Mouse (Mus musculus) liver, adult 2 months (tissue): ENCODE measurements around the gene Lrrc23. TPM values are rescaled to one million over a fixed set of nuclear protein-coding genes. Genes with fewer than 3 reads are reported as not detected.

ENCODE experiments used
- DNase-seq: peaks from one replicate; pipeline ENCODE4 v3.0.0-alpha.2; 2011; ENCODE audit warnings: low read depth, low spot score; ENCODE audit errors: extremely low read depth
- H3K27ac ChIP-seq: fragments of 200-500 bp; replicated peaks from 2 replicates; pipeline ENCODE4 v1.5.1; 2012; ENCODE audit warnings: low read depth, mild to moderate bottlenecking, control low read depth, inconsistent platforms, low read length; ENCODE audit not compliant: insufficient read depth
- H3K27me3 ChIP-seq: fragments of 200-500 bp; 2 replicates; pipeline ENCODE4 v1.6.1; 2012; ENCODE audit warnings: mild to moderate bottlenecking, moderate library complexity, low read length, inconsistent platforms; ENCODE audit not compliant: control insufficient read depth, insufficient read depth
- H3K36me3 ChIP-seq: fragments of 200-500 bp; 2 replicates; pipeline ENCODE4 v1.6.1; 2012; ENCODE audit warnings: low read length, inconsistent platforms; ENCODE audit not compliant: control insufficient read depth, insufficient read depth
- H3K4me1 ChIP-seq: fragments of 200-500 bp; 2 replicates; pipeline ENCODE4 v1.6.1; 2011; ENCODE audit warnings: low read length; ENCODE audit not compliant: control insufficient read depth, insufficient read depth
- H3K4me3 ChIP-seq: fragments of 200-500 bp; 2 replicates; pipeline ENCODE4 v1.5.1; 2011; ENCODE audit warnings: low read depth, mild to moderate bottlenecking, control low read depth, low read length, moderate library complexity; ENCODE audit not compliant: insufficient read depth
- H3K79me2 ChIP-seq: fragments of 200-500 bp; 2 replicates; pipeline ENCODE4 v1.6.1; 2012; ENCODE audit warnings: inconsistent platforms, mild to moderate bottlenecking, low read length, moderate library complexity; ENCODE audit not compliant: control insufficient read depth, insufficient read depth
- H3K9ac ChIP-seq: fragments of 200-500 bp; 2 replicates; pipeline ENCODE4 v1.6.1; 2012; ENCODE audit warnings: low read depth, mild to moderate bottlenecking, control low read depth, inconsistent platforms, low read length
- CTCF ChIP-seq: fragments of 200-500 bp; IDR thresholded peaks from 2 replicates; pipeline ENCODE4 v1.5.1; 2011; ENCODE audit warnings: low read depth, low read length, control low read depth
- POLR2A ChIP-seq: fragments of 200-500 bp; IDR thresholded peaks from 2 replicates; pipeline ENCODE4 v1.6.1; 2011; ENCODE audit warnings: low read length, control low read depth; ENCODE audit not compliant: insufficient read depth; ENCODE audit errors: extremely low read depth
- WGBS: fragments of 180-500 bp; shearing (Covaris S2); methylation state at CpG from one replicate; pipeline ENCODE4 v1.1.7; 2018; 5-methylcytosine and 5-hydroxymethylcytosine counted together
- polyA plus RNA-seq: library from polyadenylated mRNA; depleted of rRNA; stranded (reverse); fragments of >200 nt; gene quantifications from 2 replicates; pipeline ENCODE4 v1.2.3, GENCODE M21; 2012
- total RNA-seq: library from RNA; depleted of rRNA; stranded (reverse); fragments of >200 nt; gene quantifications from 2 replicates; pipeline ENCODE4 v1.2.3, GENCODE M21; 2014

Gene Lrrc23
- total and polyA plus RNA-seq, 2 experiments = not detected

DNA sequence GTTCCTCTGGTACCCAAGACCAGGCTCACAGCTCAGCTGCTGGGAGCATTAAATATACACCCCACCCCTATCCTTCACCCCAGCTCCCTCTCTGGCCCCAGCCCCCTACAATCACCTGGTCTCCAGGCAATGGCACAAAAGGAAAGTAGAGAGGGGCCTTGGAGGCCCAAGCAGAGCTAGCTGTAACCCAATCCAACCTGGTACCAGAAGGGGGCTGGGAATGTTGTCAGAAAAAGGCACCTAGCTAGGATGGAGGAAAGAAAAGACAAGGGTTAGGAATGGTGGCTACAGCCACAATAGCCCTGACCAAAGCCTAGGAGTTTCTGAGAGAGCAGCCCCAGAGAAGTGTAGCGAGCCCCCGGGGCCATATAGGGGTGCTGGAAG, 20.7 kb downstream of the Lrrc23 start:
- no peaks in the 10 kb centered on the region for H3K27me3 ChIP-seq
- H3K36me3 ChIP-seq = no peaks in the 10 kb centered on the region
- DNase-seq = no peak
- H3K79me2 ChIP-seq = peaks cover 23% of the 10 kb centered on the region
- no peak overlapping the region for H3K4me3 ChIP-seq
- H3K9ac ChIP-seq = no peak overlapping the region
- H3K27ac ChIP-seq = peak overlapping the region; percentile 39; the same call in 1 of the 2 replicates
- WGBS = 33% methylated on average over 2 of the region's 2 CpGs
- TF ChIP-seq POLR2A = no peak
- TF ChIP-seq CTCF = no peak
- H3K4me1 ChIP-seq = peaks cover 29% of the 10 kb centered on the region

- Histone ChIP-seq H3K79me2 (peaks cover 27% of the 10 kb centered on the region), H3K27me3 (no peaks in the 10 kb centered on the region), H3K9ac (peak overlapping the region; percentile 22; the same call in 1 of the 2 replicates), H3K4me1 (peaks cover 33% of the 10 kb centered on the region), H3K36me3 (peaks cover 2% of the 10 kb centered on the region; the same call in 1 of the 2 replicates), H3K4me3 (no peak overlapping the region), H3K27ac (peak overlapping the region; percentile 39)
- peak; percentile 82 for DNase-seq
- 42% methylated on average over 5 of the region's 5 CpGs for WGBS
- TF ChIP-seq POLR2A (0 out of 2 replicates have a peak, but pooled peaks have one; percentile 15), CTCF (no peak)
These were observed 21.3 kb downstream of the Lrrc23 start for GRCm38 (mm10) chr6:124757909-124758848.

DNA sequence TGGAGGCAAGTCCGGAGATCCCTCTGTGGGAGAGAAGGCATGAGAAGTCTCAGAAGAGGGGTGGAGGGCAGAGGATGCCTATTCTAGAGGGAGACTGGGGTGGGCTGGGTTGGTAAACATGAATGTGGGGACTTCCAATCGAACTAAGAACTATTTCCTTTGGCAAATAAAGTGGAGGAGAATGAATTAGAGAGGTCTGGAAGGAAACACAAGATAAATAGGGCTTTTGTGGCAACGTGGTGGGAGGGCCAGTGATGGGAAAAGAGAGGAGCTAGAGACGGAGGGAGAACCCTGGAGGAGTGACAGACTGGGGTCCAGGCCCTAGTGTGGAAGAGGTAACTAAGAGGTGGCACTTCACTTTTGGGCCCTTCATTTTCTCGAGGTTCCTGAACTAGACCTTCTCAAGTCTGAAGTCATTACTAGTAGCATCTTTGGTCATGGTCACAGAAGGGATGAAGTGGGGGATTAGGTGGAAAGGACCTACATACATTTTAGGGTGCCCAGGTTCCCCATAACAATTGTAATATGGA, 22.1 kb downstream of the Lrrc23 start:
- H3K27ac ChIP-seq = peak overlapping the region; percentile 46
- DNase-seq = no peak
- no peaks in the 10 kb centered on the region for H3K27me3 ChIP-seq
- H3K4me3 ChIP-seq = peak overlapping the region; percentile 71; the same call in 1 of the 2 replicates
- H3K4me1 ChIP-seq = peaks cover 33% of the 10 kb centered on the region
- WGBS = 37% methylated on average over 5 of the region's 5 CpGs
- TF ChIP-seq CTCF (no peak), POLR2A (no peak)
- peaks cover 29% of the 10 kb centered on the region for H3K79me2 ChIP-seq
- H3K36me3 ChIP-seq = peaks cover 2% of the 10 kb centered on the region; the same call in 1 of the 2 replicates
- peak overlapping the region; percentile 100 for H3K9ac ChIP-seq

- peak overlapping the region; percentile 100 for H3K9ac ChIP-seq
- TF ChIP-seq POLR2A (peak; percentile 53; the same call in 1 of the 2 replicates), CTCF (no peak)
- H3K4me3 ChIP-seq = peak overlapping the region; percentile 71
- peaks cover 35% of the 10 kb centered on the region for H3K79me2 ChIP-seq
- WGBS = 2% methylated on average over 51 of the region's 54 CpGs
- peaks cover 36% of the 10 kb centered on the region for H3K4me1 ChIP-seq
- peaks cover 2% of the 10 kb centered on the region; the same call in 1 of the 2 replicates for H3K36me3 ChIP-seq
- peak overlapping the region; percentile 76 for H3K27ac ChIP-seq
- no peaks in the 10 kb centered on the region for H3K27me3 ChIP-seq
- DNase-seq = peak; percentile 43
These were observed 22.7 kb downstream of the Lrrc23 start for GRCm38 (mm10) chr6:124756652-124757350.

DNA sequence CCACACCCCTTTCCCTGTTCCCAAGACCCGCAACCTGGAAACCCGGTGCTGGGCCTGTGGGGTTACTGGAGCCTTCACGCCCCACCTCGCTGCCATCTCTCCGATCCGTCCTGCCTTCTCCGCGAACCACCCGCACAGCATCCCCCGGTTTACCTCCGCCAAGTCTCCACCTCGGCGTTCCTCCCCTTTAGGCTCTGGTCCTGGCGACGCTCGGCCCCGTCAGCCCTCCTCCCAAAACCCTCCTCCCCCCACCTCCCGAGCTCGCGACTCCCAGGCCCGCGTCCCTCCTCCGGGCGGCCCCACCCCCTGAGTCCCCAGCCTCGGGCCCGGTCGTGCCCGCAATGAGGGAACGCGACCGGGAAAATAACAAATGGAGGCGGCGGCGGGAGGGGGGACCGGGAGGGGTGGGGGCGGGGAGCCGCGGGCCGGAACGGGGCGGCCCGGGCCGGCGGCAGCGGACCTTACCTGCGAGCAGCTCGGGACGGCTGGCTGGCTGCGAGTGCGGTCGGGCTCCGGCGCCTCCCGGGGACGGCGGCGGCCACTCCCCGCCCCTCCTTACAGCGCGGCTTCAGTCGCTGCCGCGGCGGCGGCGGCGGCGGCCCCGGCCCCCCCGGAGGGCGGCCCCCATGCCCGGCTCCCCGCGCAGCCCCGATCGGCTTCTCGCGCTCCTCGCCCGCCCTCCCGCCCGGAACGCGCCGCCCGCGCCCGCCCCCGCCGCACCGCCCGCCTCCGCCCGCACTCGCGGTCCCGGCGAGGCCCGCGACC, 23.5 kb downstream of the Lrrc23 start, which contains the start of the genes Gm45234 and Atn1:
Gm45234 (minus strand) TSS at position 191 of the 765 bp plus-strand sequence.
Atn1 (minus strand) TSS at position 694 of the 765 bp plus-strand sequence.
- WGBS = 3% methylated on average over 71 of the region's 100 CpGs
- Histone ChIP-seq H3K27ac (peak within 1 kb of the TSS; percentile 76), H3K36me3 (peaks cover 2% of the 10 kb centered on the region; the same call in 1 of the 2 replicates), H3K27me3 (no peaks in the 10 kb centered on the region), H3K9ac (peak within 1 kb of the TSS; percentile 100), H3K79me2 (peaks cover 36% of the 10 kb centered on the region), H3K4me1 (peaks cover 38% of the 10 kb centered on the region), H3K4me3 (peak within 1 kb of the TSS; percentile 71)
- TF ChIP-seq POLR2A (no peak), CTCF (no peak)
- DNase-seq = peak; percentile 61
